Mouse (Mus musculus) erythroblast, embryonic 14.5 days (primary cell): ENCODE measurements around the gene Lrch1.

Experiments used
- GATA1 ChIP-seq: IDR thresholded peaks from 2 replicates; pipeline ENCODE4 v1.6.1; 2012; ENCODE audit warnings: low read length, inconsistent platforms, mixed read lengths
- TAL1 ChIP-seq: IDR thresholded peaks from 3 replicates; pipeline ENCODE4 v1.6.1; 2012; ENCODE audit warnings: low read length, inconsistent platforms, mixed read lengths

DNA sequence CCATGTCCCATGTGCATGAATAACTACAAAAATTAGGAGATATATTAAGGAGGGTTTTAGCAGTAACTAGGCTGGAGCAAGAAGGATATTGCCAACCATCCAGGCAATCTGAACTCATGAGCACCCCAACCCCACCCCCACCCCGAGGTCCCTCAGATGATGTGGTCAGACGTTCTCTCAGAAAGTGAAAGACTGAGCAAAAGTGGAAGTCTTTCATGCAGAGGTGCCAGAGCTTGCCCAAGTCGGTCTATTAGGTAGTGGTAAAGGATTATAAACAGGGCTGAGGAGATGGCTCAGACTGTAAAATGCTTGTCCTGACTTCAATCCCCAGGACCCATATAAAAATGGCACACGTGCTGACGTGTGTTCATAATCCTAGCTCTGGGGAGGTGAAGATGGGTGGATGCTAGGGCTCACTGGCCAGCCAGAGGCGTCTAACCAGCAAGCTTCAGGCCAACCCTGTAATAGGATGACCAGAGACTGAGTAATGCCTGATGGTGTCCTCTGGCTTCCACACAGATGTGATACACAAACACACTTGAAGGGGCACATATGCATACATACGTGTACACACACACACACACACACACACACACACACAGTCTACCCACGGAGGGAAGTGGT lies 18.8 kb downstream of the Lrch1 start:
- TF ChIP-seq TAL1 (no peak), GATA1 (no peak)
